Mouse (Mus musculus) frontal cortex, adult (tissue): ENCODE data around the gene Srms.

Source experiments
- ATAC-seq: cut with Nextera tagmentation; 2 replicates; pipeline ENCODE4 v1.9.2; 2017; ENCODE audit warnings: mild to moderate bottlenecking, moderate library complexity, mixed read lengths; ENCODE audit not compliant: low TSS enrichment

Srms gene

DNA sequence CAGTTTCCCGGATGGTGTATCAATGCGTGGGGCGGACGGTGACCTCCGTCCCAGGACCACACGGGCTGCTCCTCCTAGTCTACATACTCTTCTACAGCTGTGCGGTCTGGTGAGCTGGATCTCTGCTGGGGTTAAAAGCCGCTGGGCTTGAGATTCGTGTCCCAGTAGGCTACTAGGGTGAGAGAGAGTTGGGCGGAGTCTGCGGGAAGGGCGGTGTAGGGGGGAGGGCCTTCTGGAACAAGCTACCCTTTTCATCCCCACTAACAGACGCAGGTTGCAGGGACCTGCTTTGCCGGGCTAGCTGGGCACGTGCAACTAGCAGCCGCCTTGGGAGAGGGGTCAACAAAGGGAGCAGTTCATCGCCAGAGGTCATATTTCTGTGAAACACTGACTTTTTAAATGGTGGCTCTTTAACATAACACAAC is at the start of gene Srms:
Gene Srms, minus strand, starts transcription at position 165 of the 425 bp plus-strand sequence.
- ATAC-seq: no peak

DNA sequence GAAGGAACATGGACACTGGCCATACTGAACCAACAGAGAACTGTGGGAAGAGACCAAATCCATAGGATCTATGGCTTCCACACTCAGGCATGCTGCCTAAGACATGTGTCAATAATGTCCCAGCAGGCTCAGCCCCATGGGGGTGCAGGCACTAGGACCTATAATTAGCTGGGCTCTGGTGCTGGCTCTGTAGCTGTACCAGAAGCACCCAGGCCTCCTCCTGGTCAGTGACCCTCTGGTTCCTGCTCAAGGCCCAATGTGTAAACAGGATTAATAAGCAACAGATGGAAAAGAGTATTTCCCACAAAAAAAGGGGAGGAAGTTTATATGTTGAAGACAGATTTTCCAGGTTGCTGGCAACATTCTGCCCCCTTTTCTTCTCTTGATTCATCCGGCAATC is 40.3 kb upstream of the Srms start:
- no peak for ATAC-seq

DNA sequence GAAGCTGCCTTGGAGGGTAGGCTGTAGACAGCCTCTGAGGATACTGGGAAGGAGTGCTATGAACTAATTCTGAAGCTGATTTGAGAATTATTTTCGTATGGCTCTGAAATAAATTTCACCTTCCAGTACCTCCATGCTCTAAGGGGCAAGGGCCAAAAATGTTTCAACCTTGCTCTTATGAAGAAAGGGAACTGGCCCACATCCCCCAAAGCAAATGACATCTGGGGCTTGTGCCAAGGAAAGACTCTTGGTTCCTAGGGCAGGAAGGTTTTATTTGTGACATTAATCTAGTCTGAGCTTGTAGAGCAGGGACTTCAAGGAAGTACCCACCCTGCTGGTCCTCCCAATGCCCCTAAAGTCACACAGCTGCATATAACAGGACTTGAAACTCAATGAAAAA is 38.9 kb upstream of the Srms start:
- ATAC-seq: no peak

DNA sequence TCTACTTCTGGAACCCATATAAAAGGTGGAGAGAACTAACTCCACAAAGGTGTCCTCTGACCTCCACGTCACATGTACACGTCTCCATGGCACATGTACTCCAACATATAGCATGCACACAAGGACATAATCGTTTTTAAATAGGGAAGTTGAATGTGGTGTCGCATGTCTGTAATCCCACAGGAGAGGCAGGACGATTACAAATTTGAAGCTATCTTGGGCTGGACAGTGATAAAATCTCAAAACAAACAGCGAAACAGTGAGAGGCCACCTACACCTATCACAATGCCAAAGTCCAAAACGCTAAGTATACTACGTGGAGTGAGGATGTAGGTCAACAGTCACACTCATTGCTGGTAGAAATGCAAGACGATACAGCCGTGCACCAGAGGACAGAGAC is 36.2 kb upstream of the Srms start:
- no peak for ATAC-seq

GRCm38 (mm10) chr2:181245031-181245430 is 32.0 kb upstream of the Srms start:
- no peak for ATAC-seq

DNA sequence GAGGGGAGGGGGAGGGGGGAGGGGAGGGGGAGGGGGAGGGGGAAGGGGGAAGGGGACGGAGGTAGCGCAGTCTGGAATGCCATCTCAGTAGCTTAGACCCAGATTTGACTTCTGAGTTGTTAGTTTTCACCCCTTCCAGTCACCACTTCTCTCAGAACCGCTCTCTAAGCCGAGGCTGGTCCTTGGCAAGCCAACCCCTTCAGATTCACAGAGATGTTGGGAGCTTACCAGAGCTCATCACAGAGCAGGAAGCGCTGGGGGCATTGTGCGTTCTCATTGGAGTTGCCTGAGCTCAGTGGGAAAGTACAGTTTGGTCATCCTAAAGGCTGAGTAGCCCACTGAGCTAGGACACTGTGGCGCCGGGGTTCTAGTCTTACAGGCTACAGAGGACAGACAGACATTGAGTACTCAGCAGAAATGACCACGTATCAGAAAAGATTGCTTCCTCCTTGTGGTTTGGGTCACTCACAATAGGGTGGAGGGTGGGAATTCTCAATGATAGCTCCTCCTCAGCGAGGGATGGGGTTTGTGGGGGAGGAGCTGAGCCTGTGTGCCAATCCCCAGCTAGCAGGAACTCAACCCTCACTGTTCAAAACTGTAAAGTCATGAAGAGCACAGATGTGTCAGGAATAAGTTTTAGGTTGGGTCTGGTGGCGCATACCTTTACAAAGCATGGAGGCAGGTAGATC is 30.9 kb upstream of the Srms start:
- no peak for ATAC-seq

GRCm38 (mm10) chr2:181242314-181242665 is 29.3 kb upstream of the Srms start:
- no peak for ATAC-seq

GRCm38 (mm10) chr2:181241602-181242313 is 28.8 kb upstream of the Srms start, which contains the start of gene Helz2:
TSS of gene Helz2 (minus strand) at chr2:181242027.
- no peak for ATAC-seq

- ATAC-seq: no peak
These were observed 27.9 kb upstream of the Srms start for GRCm38 (mm10) chr2:181240806-181241440.

GRCm38 (mm10) chr2:181239261-181239660 is 26.3 kb upstream of the Srms start:
- no peak for ATAC-seq

DNA sequence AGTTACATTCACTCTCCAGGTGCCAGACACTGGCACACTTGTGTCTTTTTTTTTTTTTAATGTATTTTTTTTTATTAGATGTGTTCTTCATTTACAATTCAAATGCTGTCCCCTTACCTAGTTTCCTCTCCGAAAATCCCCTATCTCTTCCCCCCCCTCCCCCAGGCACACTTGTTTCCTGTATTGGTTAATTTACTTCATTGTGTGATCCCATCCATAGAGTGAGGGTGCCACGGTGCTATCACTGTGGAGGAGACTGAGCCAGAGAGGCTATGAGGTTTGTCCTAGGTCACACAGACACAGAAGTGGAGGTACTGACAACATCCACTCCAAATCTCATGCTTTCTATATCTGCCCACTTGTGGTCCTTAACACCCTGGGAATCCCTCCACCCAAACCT is 25.9 kb upstream of the Srms start:
- ATAC-seq: no peak

DNA sequence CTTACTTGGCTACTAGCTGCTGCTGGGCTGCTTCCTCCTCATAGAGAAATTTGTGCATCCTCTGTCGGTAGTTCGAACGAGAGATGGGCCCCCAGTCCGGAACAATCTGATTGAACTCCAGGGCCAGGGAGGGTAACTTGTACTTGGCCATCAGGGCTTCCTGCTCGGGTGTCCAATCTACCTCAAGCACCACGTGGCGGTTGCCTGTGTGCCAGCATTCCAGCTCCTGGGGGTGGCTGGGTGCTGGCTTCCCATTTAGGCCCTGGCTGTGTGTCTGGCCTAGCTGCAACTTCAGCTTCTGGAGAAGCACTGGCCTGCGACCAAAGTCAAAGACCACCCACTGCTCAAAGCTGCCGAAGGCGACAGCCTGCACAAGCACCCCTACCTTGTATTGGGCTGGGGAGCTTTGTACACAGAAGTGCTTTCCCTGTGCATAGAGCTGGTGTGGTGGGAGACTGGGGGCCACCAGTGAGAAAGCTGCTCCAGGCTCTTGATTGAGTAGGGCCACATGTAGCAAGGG is 25.2 kb upstream of the Srms start:
- ATAC-seq: no peak

GRCm38 (mm10) chr2:181237251-181238014 is 24.4 kb upstream of the Srms start:
- no peak for ATAC-seq

GRCm38 (mm10) chr2:181235681-181236566 is 22.9 kb upstream of the Srms start:
- ATAC-seq: no peak

DNA sequence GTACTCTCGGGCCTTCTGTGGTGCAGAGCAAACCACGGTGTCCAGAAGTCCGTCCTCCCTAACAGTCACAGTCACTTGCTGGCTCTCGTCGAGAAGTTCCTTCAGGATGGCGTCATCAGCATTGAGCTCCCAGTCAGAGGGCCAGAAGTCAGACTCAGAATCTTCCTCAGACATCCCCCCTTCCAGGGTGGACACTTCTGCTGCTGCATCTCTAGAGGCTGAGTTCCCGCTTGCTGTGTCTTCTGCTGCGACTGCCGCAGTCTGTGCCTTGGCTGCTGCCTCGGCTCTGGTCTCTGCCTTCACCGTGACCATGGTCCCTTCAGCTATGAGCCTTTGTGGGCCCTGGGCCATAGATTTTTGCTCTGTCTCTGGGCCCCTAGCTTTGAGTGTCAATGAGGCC is 21.7 kb upstream of the Srms start:
- no peak for ATAC-seq

GRCm38 (mm10) chr2:181233443-181233842 is 20.5 kb upstream of the Srms start:
- no peak for ATAC-seq

- ATAC-seq: no peak
These were observed 18.2 kb upstream of the Srms start for GRCm38 (mm10) chr2:181231171-181231570.

- no peak for ATAC-seq
These were observed 15.3 kb upstream of the Srms start for GRCm38 (mm10) chr2:181228335-181228734.

- ATAC-seq: no peak
These were observed 14.1 kb upstream of the Srms start for GRCm38 (mm10) chr2:181227122-181227521.

- ATAC-seq: no peak
These were observed 12.0 kb upstream of the Srms start for GRCm38 (mm10) chr2:181224994-181225393.

DNA sequence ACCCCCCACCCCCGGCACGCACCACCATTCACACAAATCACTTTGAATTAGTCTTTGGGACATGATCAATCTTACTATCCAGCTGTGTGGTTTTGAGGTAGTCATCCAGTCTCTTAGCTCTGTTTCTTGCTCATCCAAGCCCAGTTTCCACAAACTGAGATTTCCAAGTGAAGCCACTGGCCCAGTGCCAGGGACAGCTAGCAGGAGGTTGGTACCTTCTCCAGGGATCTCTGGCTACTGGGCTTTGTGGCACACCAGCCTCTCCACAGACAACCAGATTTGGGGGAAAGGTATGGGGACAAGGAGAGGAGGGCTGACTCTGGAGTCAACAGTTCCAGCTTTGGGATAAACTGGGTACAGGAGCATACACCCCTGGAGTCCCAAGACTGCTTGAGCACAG is 7.4 kb upstream of the Srms start:
- ATAC-seq: no peak
